Mouse (Mus musculus) cerebellum, adult 11 months (tissue): ENCODE results near the gene Aqp9.

Experiments used
- DNase-seq: peaks from one replicate; pipeline ENCODE4 v3.0.0; 2022

The Aqp9 gene

GRCm38 (mm10) chr9:71166871-71167465 lies 1.5 kb downstream of the Aqp9 start:
- DNase-seq, result no peak

DNA sequence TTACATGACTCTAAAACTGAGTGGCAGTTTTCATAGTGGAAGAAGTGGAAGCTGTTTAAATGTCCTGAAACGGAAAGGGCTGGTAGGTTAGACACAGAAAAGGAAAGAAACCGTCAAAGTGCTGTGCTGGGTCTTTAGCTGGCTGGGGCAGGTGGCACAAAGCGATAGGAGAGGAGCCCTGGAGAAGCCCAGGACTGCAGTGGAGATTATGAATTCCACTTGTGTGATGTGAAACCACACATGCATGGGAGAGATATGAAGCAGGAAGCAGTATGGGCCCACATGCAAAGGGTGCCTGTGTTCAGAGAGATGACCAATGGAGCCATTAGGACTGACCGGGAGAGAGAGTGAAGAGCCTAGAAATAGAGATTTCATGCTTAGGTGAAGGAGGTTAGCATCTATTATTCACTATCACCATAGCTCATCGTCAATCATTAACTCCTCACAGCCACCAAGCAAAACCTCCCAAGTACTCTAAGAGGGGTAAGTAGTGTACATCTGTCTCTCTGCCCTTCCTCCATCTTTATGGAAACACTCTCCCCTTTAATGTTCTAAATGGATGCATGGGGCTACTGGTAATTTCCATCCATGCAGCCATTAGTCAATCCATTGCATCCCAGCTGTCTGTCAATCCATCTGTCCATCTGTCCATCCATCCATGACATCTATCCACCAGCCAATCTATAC lies 2.3 kb downstream of the Aqp9 start:
- DNase-seq, result no peak

- DNase-seq, result no peak
These were observed 3.0 kb downstream of the Aqp9 start for GRCm38 (mm10) chr9:71165510-71165909.

GRCm38 (mm10) chr9:71165061-71165460 lies 3.4 kb downstream of the Aqp9 start:
- no peak for DNase-seq

GRCm38 (mm10) chr9:71164353-71164752 lies 4.1 kb downstream of the Aqp9 start:
- DNase-seq, result no peak

- DNase-seq, result no peak
These were observed 5.4 kb downstream of the Aqp9 start for GRCm38 (mm10) chr9:71162858-71163740.

DNA sequence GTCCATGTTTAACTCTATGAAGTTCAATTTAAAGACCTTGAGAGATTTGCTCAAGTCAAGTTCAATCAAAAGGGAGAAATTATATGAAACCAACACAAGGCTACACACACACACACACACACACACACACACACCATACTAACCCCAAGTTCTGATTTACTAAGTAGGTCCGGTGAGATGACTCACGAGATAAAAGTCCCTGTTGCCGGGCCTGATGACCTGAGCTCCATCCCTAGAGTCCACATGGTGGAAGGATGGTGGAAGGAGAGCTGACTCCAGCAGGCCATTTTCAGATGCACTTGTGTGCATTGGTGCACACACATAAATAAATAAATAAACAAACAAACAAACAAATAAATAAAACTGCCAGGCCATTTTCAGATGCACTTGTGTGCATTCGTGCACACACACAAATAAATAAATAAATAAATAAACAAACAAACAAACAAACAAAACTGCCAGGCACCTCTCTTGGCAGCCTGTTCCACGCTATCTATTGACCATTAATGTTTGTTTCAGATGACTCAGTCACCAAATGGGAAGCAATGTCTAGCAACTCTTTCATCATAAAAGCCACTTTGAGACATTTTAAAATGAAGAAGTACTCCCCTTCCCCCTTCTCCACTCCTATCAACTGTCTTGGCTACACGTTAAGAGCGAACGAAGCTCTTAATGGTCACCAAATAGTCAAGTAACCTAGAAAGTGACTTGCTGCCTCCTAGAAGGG lies 6.2 kb downstream of the Aqp9 start:
- DNase-seq, result no peak

GRCm38 (mm10) chr9:71160849-71161711 lies 7.4 kb downstream of the Aqp9 start:
- DNase-seq, result no peak

GRCm38 (mm10) chr9:71159686-71160085 lies 8.8 kb downstream of the Aqp9 start:
- no peak for DNase-seq

DNA sequence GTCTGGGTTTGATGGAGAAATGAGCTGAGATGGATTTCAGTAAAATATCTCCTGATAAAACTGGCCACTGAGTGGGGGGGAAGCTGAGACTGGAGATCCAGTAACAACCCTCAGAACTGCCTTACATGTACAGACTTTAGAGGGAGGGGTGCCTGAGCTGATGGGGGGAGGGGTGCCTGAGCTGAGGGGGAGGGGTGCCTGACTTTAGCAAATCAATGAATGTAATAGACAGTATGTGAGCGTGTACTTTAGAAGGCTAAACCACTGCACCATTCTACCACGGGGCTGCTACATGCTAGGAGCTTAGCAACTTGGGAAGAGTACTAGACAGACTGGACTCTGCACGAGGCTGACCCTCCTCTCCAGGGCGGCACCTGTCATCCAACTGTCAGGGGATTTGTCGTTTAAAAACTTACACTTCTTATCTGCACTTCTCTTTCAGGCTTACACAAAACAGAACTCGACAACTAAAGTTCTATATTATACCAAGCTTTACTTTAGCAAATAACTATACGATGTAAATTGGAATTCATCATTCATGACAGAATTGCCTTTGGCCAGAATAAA lies 9.3 kb downstream of the Aqp9 start:
- DNase-seq, result no peak

DNA sequence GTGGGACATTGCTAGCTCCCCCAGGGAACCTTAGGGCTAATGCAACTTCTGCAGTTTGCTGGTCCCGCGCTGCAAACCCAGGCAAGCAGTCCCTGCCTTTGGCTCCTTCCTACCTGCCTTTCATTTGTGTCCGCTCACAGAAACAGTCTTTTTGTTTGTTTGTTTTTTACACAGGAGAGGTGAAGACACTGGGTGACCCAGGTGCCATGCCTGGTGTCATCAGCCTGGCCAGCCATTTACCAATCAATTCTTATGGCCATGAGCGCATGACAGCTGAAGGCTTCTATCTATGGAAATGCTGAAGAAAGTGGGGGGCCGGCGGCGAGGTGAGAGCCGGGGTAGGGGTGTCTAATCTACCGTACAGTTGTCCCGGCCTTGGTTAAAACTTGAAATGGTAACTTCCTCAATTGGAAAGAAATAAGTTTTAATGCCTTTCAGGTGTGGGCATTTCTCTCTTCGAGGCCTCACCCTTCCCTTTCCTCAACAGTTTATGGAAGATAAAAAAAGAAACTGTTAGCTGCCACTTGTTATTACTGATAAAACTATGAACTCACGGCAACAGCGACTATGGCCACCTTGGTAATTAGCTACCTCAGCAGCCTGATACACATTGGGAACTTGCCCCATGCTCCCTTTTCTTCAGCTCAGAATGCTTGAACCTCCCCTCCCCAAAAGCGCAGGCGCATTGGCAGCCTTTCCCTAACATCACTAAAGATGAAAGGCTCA lies 10.4 kb downstream of the Aqp9 start:
- no peak for DNase-seq

GRCm38 (mm10) chr9:71156447-71157035 lies 11.9 kb downstream of the Aqp9 start:
- DNase-seq, result no peak

DNA sequence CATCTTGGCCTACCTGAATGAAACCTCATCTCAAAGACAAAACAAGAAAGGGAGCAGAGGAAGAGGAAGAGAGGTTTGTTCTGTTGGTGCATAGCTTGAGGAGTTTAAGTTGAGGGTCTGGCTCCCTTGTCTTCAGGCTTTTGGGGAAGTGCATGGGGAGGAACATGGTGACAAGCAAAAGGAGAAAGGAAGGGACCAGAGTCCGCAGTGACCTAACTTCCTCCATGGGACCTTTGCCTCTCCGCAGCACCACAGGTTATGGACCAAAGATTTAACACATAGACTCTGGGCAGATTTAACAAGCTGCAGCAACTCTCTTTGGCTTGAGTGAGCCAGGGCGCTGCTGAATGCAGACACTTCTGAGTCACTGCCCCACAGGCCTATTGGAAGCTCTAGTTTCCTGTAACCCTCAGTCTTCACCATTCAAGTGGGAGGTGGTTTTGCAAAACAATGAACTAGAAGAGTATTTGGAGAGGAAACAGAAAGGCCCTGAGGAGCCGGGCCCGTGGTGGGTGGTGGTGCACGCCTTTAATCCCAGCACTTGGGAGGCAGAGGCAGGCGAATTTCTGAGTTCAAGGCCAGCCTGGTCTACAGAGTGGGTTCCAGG lies 13.0 kb downstream of the Aqp9 start:
- no peak for DNase-seq

DNA sequence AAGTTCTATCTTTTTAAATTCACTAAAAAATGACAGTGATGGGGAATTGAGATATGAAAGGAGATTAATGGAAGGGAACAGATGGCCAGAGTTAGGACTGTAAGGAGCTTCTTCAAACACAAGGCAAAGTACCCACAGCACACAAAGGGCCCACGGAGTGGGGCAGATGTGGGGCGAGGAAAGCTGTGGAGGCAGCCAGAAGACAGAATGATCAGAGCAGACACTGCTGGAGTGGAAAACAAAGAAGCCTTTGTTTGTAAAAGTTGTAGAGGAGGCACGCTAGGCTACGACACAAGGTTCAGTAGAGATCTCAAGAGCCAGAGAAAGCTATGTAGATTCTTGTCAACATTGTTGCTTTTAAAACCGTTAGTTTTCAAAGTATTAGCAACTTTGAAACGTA lies 17.1 kb downstream of the Aqp9 start:
- DNase-seq, result no peak

DNA sequence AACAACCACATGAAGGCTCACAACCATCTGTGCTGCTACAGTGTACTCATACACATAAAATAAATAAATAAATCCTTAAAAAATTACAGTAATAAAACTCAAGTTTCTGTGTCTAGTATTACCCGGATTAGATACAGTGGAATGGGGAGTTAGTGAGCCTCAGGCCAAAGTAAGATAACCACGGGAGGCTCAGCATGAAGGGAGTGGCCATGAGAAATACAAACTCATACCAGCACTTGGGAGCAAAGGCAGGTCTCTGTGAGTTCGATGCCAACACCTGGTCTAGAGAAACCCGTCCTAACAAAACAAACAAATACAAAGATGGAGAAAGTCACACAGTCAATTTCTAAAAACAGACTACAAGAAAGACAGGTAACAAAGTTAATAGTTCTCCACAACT lies 18.3 kb downstream of the Aqp9 start:
- DNase-seq, result no peak

GRCm38 (mm10) chr9:71148890-71149289 lies 19.6 kb downstream of the Aqp9 start:
- DNase-seq, result no peak

DNA sequence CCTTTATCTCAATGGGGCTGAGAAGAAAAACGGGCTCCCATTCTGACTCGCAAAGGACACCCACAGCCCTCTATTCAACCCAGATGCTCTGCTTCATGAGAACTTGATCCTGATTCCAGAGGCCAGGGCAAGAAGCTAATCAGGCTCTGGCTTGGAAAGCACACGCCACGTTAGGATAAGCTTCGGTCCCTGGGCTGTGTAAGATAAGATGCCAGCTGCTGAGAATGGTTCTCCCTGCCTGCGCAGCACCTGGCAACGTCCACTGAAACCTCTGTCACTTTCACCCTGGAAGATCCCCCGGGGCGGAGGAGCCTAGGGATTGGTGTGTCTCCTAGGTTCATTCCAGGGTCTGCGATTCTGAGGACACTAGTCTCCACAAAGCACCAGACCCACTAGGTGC lies 22.3 kb downstream of the Aqp9 start:
- DNase-seq, result no peak

GRCm38 (mm10) chr9:71140205-71140604 lies 28.3 kb downstream of the Aqp9 start:
- no peak for DNase-seq

GRCm38 (mm10) chr9:71138936-71139335 lies 29.5 kb downstream of the Aqp9 start:
- DNase-seq, result no peak

DNA sequence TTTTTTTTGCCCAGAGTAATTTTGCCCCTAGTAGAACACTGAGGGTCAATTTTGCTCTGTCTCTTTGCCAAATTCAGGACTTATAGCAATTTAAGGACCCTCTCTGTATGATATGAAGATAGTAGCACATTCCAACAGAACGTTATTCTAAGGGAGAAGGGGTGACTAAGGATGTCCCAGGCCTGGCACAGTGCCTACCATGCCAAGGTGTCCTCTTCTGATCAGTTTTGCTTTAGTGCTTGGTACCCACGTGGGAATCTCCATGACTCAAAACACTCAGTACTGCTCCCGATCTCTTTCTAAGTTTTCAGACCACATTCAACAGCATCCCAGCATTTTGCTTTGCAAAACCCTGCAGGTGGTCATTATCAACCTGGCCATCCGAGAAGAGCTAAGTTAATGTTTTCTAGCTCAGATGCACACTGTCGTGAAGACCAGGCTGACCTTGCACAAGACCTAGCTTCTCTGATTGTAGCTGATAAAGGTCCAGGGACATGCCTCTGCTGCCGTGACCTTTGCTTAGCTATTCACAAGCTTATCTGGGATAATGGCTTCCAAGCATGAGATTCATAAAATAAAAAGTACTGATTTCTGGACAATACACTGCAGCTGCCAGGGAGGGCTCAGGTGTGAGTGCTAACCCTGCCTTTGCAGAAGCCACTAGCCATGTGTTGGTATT lies 31.1 kb downstream of the Aqp9 start:
- DNase-seq, result no peak
